Mouse (Mus musculus) embryo, embryonic 10 days (tissue): ENCODE measurements around the gene Hs2st1.

Experiments used
- DNase-seq: peaks from one replicate; pipeline ENCODE4 v3.0.0-alpha.2; 2015; ENCODE audit warnings: low spot score

Hs2st1 gene

DNA sequence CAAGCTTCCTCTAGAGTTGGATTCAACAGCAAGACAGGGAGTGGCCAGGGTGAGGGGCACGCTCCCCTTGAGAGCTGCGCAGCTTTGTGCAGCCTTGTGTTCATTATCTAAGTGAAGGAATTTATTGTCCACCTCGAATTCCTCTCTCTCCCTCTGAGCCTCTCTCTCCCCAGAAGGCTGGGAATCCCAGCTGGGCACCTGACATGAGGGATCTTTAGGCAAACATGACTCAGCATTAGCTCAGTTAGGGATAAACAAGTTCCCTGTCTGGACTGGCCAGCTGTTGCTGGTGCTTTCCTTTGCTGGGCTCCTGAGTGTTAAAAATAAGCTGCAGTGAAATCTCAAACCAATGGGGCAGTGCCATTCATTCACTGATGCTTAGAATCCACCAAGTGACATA is 63.8 kb downstream of the Hs2st1 start:
- peak; percentile 63 for DNase-seq

DNA sequence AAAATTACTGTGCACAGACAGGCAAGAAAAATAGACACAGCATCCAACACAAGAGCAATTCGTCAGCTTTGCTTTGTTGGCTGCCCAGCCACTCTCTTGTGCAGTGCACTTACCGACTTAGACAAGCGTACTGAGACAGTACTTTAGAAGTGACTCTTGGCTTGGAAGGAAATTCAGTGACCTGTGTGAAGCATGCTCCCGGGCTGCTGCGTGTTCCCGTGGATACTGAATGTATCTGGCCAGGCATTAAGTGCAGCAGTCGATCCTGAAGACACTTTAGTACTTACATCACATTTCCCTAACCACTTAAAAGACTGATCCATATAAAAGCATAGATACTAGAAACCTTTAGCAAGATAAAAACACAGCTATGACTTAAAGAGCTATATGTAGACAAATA is 68.1 kb downstream of the Hs2st1 start:
- no peak for DNase-seq

DNA sequence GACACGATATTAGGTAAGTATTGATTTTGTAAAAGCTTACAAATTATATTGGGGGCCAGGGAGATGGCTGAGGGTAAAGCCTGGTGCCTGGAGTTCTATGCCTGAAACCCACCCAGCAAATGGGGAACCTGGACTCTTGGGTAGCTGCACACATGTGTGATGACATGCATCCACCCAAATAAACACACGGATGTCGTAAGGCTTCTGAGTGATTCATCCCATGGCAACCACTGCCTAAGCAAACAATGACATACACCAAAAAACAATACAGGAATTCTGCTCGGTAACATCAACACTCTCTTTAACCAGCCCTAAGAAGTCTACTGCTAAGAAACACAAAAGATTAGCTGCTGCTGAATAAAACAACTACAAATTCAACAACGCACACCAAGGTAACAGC is 73.2 kb downstream of the Hs2st1 start:
- DNase-seq = no peak

DNA sequence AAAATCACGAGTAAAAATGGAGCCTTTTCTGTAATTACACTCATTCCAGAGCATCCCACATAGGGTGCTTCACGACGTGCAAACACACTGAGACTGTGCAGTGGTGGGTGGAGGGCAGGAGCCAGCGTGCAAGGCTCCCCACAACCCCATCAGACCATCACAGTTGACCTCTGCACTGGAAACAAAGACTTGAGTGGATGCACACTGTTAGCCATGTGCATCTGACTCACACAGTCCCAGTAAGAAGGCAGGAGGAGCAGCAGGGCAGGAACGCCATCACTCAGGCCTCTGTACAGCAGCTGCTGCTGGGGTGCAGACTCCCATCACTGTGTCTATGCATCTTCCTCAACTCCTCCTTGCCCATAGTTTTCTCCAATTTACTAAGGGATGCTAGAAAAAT is 75.1 kb downstream of the Hs2st1 start:
- DNase-seq = peak; percentile 21

DNA sequence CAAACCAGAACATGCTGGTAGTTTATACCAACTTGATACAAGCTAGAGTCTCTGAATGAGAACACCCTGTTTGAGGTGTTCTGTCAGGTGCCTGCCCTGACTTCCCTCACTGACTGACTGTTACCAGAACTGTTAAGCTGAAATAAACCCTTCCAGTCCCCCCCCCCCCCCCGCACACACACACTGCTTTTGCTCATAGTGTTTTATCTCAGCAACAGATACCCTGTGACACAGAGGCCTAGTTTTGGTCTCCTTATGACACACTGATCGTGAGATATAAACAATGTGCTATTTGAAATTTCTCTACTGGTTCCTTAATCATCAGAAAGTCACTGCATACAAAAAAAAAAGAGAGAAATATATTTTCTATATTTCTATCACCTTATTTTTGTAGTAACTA is 81.2 kb downstream of the Hs2st1 start:
- no peak for DNase-seq

DNA sequence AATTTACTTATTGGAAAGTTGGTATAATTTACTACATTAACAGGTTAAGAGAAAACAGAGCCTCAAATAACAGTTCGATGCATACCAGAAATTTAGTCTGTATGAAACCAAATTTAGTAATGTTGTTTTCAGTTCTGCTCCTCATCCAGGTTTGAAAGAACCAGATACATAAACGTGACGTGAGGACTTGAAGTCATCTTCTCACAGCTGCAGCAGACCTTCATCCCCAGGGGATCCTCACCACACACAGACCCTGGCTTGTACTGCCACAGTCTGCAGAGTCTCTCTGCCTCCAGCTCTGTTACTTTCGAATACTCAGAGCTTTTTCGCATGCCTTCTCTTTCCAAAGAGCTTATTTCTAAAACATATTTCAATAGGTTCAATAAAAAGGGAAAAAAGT is 89.4 kb downstream of the Hs2st1 start:
- no peak for DNase-seq

DNA sequence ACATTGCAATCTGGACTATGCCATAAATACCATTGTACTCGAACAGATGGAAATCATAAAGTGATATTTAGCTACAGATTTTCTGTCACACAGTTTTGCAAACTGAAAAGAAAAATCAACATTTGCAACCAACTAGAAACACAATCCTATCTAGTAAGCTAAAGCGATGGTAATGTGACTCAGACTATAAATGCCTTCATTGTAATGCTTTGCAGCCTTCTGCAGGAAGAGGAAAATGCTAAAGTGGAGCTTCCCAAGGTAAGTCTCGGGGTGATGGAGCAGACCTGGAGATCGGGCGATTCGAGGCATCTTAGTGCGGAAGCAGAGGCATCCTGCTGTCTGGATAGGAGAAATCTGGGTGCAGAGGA is 91.6 kb downstream of the Hs2st1 start:
- no peak for DNase-seq

DNA sequence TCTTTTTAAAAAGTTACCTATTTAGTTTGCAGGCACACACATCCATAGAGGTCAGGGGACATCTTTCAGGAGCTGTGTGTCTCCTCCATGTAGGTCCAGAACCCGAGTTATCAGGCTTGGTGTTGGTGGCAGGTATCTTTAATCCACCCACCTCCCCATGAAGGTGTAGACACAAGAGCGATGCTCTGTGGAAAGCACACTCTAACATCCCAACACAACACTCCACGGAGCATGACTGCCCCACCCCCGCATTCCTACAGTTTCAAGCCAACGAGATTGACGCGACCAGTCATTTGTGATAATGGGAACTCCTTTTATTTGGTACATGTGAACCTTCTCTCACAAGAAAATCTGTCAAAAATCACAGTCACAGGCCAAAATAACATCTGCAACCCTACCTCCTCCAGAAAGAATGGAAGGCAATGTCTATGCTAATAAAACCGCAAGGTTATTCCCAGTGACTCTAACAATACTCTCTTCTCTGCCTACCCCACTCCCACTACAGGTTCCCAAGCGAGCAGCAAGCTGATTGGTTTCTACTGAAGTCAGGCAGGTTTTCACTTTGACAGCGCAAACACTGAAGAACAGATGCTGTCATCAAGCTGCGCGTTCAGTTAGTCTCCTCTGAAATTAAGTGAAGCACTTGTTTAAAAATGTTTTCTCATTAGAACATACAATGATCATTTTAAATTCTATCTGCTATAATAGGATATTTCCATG is 92.1 kb downstream of the Hs2st1 start:
- DNase-seq = no peak

DNA sequence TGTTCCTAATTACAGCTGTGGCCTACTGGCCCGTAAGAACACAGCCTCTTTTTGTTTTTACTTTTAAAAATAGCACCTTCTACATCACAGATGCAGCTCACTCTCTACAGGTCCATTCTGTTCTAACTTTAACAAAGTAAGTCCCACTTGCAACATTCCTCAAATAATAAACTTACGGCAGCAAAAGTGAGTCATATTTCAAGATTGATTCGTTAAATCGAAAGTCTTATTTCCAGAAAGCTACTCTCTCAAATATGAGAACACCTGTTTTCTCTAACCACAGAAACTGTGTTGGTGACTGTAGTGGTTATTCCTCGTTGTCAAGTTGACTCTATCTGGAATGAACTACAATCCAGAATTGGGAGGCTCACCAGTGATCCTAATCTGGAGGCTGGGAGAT is 94.1 kb downstream of the Hs2st1 start:
- no peak for DNase-seq

DNA sequence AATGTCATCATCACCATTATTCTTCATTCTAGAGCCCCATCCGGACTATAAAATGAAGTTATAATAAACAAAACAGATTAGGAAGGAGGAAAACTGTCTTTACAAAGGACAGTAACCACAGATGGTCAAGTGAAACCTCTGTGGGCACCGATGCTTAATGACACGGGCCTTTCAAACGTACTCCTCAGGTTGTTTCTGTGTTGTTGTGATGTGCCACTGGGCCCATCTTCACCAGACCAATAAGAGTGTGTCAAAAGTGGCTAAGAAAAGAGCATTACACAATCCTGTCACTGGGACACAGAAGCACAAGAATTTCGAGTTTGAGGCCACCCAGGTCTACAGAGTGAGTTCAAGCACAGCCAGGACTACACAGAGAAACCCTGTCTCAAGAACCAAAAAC is 95.3 kb downstream of the Hs2st1 start:
- DNase-seq = no peak

DNA sequence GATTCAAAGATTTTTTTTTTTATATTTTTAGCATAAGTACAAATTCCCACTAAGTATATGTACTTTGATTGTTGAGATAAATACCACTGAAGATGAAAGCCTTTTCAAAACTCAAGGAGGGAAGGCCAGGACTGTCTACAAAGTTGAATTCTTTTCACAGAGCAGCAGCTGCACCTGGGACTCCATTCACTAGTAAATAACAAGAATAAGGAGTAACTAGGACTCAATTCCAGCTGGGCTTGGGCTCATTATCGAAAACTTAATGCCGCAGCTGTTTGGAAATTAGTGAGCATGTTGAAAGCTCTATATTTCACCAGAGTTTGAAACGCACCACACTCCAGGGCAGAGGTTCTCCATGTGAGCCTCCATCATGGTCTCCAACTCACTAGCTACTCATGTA is 98.0 kb downstream of the Hs2st1 start:
- no peak for DNase-seq

DNA sequence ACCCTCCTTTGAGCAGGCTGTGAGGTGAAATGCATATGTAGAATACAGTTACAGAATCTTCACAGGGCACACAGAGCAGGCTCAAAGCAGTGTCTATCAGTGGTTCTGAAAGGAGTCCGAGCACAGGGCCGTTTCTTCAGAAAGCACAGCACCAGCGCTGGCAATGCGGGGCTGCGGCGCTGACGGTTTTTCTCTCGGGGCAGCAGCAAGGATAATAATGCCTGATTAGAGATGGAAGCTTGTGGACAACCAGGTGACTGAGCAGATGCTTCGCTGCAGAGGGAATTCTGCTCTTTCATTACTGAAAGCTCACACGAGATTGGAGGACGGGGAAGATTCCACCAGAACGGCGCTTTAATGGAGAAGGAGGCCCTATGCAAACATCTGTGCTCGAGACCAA is 99.1 kb downstream of the Hs2st1 start:
- DNase-seq = no peak

DNA sequence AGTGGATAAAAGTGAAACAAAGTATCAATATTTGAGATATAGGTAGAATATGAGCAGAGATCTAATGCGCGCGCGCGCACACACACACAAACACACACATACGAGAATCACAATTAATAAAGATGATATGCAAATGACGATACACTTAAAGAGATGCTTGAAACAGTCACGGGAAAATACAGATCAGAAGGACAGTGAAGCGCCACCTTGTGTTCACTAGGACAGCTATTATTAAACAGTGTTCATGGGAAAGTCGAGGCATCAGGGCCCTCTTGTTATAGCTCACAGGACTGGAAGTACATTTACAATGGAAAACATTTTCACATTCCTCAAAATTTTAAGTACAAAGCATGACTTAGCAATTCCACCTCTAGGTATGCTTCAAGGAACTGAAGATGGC is 102.5 kb downstream of the Hs2st1 start:
- DNase-seq = peak; percentile 54

DNA sequence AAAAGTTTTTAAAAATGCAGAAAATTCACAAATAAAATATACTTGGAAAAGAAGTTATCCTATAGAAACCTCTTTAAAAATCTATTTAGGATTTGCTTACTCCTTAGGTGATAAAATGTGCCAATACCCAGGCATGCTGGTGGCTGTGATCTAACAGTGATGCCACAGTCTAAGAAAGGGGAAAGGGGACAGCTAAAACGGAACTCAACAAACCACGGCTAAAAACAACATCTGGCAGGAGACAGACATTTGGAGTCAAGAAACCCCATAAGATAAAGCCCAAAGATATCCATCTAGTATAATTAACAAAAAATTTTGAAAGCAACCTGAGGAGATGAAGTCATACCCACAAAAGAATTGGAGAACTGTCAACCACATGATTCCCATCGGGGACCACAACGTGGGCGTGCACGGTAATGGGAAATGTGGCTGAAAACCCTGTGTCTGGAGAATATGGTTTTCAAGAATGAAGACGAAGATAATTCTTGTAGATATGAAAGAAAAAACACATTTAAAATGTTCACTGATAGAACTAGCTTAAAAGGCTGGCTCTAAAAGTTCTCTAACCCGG is 103.8 kb downstream of the Hs2st1 start:
- no peak for DNase-seq

DNA sequence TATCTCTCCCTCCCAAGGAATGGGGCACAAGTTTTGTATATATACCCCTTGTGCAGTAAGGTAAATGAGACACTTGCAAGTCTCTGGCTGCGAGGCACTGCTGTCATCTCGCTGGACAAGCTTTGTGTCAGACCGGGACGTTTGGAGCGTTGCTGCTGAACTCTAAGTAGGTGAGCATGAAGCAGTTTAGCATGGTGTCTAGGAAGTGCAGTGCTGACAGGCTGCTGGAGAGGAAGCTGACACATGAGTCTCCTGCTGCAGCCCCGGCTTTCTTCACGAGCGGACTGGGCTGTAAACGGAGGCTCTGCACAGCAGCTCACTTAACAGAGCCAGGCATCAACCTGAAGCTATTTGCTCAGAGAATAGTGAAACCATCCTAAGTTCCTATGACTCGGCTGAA is 107.3 kb downstream of the Hs2st1 start:
- no peak for DNase-seq

DNA sequence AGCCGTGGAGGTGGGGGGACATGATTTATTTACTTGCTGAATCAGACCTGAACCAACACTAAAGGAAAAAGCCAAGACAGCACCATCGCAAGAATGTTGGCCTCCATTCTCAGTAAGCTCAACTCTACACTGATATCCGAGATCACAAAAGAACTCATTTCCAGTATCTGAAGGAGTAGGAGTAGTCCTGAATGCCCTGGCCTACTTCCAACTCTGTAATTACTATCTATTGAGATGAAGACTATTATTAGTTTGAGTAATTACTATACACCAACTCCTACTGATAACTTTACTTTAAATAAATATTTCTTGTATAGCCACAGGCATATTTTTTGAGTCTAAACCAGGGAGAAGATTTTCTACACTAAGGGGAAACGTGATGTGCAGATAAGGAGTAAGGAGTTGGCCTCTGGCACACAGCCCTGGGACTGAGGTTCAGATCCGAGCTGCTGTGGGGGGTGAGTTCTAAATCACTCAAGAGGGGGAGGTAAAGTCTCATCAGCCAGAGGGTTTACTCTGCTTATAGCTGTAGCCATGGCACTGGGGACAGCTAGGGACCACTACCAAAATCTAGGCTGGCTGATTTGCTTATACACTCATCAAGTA is 109.7 kb downstream of the Hs2st1 start:
- no peak for DNase-seq

DNA sequence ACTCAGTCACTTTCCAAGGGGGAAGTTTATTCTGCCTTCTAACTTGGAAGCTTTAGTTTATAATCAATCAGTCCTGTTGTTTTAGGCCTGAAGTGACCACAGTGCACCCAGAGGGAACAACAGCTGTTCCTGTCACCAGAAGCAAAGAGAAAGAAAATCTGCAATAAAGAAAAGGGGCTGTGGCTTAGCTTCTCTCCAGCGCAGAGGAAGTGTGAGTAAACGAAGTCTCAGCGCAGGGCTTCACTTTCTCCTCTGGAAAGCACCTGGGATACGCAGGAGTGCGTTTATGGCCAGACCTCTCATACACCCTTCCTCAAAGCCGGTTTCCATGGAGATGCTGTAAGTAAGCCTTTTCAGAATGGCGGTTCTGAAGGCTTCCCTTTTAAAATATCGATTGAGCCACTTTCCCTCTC is 110.7 kb downstream of the Hs2st1 start:
- DNase-seq = no peak

DNA sequence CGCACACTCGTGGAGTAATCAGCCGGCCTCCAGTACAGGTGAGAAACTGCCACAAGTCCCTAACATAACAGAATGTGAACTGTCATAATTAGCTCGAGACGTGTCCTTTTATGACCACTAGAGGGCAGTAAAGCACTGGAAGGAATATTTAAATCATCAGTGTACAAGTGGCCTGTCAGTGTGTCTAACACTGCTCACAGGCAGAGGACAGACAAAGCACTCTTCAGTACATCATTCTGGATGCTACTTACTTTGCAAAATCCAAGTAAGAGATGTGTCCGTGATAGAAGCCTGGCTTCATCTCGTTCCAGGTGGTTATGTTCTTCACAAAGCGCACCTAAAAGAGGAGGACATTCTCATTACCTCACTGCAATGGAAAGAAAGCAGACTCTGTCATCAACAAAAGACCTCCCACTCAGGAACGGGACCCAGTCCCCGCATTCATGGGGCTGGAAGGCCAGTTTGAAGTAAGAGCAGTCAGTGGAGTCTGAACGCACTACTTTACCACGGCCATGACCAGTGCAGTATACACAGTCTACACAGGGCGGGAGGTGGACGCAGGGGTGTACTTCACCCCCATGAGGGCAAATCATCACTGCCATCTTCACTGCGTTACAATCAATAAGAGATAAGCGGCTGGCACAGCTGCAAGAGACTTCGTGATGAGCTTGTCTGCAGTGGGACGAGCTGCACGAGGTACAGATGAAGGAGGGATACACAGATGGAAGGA is 116.1 kb downstream of the Hs2st1 start:
- DNase-seq = peak; percentile 87

DNA sequence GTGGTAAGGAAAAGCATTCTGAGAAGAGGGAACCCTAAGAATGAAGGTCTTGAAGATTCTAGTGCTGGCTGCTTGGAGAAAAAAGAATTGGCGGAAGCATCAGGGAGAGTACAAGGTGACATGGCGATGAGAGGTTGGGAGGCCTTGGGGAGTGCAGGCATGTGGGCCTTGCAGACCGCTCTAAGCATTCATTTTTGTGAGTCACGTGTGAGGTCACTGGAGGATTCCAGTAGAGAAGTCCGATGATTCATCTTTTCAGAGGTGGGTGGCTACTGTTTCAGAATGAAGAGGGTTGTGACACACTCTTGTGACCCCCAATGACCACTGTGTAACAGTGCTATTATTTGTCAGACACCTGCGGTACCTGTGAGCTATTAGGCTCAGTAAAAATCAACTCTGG is 121.0 kb downstream of the Hs2st1 start:
- DNase-seq = no peak

DNA sequence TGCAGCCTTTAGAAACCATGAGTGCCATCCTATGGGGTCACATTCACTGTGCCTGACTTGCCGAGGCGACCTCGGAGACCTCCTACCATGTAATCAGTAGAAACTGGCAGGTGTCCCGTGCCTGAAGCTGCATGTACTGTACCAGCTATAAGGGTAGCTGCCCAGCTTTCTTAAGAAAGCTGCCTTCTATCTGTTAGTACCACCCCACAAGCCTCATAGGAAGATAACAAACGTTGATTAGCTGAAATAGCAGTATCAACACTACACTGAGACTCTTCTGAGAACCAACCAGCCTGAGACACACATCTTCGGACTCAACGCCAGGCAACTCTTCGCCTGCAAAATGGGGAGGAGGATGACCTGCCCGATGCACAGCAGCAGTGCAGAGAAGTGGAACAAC is 122.1 kb downstream of the Hs2st1 start:
- DNase-seq = no peak

DNA sequence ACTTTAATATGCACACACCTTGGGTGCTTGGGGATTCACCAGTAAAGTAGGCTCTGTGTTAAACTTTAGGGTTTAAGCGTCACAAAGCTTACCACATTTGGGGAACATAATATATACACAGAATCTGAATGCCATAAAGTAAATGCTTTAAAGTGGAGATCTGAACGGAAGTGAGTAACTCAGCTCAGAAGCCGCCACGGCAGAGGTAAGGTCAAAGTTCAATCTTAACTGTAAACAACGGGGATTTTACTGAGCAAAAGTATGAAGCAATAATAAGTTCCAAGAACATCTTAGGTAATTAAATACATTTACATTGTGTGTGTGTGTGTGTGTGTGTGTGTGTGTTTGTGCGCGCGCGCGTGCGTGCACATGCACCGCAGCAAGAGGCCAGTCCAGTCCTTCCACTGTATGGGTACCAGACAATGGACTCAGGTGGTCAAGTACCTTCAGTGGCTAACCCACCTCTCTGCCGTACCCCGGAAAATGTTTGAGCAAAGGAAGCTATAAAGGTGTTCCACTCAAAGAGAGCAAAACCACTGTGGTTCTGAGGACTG is 123.8 kb downstream of the Hs2st1 start:
- DNase-seq = no peak

DNA sequence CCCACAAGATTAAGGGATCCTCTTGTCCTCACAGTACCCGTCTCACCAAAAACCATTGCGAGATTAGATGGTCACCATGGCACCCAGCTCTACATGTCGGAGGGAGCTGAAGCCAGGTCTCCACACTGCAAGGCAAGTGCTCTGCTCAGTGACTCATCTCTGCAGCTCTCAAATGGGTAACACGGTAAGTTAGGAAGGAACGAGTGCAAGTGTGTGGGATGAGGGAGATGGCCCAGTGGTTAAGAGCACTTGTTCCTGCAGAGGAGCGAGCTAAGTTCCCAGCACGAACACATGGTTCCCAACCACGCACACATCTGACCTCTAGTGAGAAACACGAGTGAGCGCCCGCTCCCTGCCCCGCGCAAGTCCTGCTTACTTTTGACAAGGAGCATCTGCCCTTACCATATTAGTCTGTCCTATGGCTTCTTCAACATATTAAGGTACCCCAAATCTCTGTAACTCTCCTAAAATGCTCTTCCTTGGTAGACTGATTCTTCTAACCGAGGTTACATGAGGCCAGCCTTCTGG is 132.0 kb downstream of the Hs2st1 start:
- DNase-seq = no peak

DNA sequence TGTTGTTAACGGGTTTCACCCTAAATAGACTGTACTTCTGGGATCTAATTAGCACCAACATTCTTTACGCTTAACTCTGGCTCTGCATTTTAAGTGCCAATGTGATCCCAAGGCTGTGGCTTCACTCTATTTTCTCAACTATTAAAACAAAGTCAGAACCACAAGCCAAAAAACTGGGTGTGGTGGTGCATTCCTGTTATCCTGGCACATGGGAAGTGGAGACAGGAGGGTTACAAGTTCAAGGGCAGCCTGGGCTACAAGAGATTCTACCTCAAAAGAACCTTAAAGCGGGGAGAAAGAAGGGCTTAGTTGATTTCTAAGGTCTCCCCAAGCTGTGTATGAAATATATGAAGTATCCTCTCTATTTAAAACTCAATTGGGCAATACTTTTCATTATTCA is 133.9 kb downstream of the Hs2st1 start:
- DNase-seq = no peak
